Mouse (Mus musculus) forebrain, embryonic 14.5 days (tissue): ENCODE data around the gene Sall2. TPM values are rescaled to one million over a fixed set of nuclear protein-coding genes. Genes with fewer than 3 reads are reported as not detected.
"Not testable (repeated sequence)": the region's sequence is repeated elsewhere in the genome, so short reads cannot be mapped to it uniquely, and the experiment has no call there.

Experiments used
- ATAC-seq: fragments of 200-750 bp; cut with Nextera tagmentation; 2 replicates; pipeline ENCODE4 v1.8.0; 2017; ENCODE audit warnings: mild to moderate bottlenecking, moderate library complexity
- DNase-seq: peaks from one replicate; pipeline ENCODE4 v3.0.0-alpha.2; 2015; ENCODE audit warnings: low spot score
- H3K27ac ChIP-seq: fragments of 300-500 bp; sonication (generic); 2 replicates; pipeline ENCODE4 v1.5.1; 2014; ENCODE audit warnings: low read depth, mild to moderate bottlenecking, control low read depth, low read length, moderate library complexity
- H3K27me3 ChIP-seq: fragments of 300-500 bp; sonication (generic); replicated peaks from 2 replicates; pipeline ENCODE4 v1.6.1; 2014; ENCODE audit warnings: low read length, control low read depth, mixed read lengths; ENCODE audit not compliant: control insufficient read depth, insufficient read depth
- H3K36me3 ChIP-seq: fragments of 300-500 bp; sonication (generic); 2 replicates; pipeline ENCODE4 v1.6.1; 2014; ENCODE audit warnings: low read length, control low read depth; ENCODE audit not compliant: control insufficient read depth, insufficient read depth
- H3K4me1 ChIP-seq: fragments of 300-500 bp; sonication (generic); 2 replicates; pipeline ENCODE4 v1.6.1; 2014; ENCODE audit warnings: antibody characterized with exemption, low read length, control low read depth; ENCODE audit not compliant: control insufficient read depth, insufficient read depth
- H3K4me2 ChIP-seq: fragments of 300-500 bp; sonication (generic); 2 replicates; pipeline ENCODE4 v1.6.1; 2014; ENCODE audit warnings: mild to moderate bottlenecking, control low read depth, low read length
- H3K4me3 ChIP-seq: fragments of 300-500 bp; sonication (generic); 2 replicates; pipeline ENCODE4 v1.5.1; 2014; ENCODE audit warnings: low read depth, low read length, control low read depth
- H3K9ac ChIP-seq: fragments of 300-500 bp; sonication (generic); 2 replicates; pipeline ENCODE4 v1.6.1; 2014; ENCODE audit warnings: mild to moderate bottlenecking, low read length, control low read depth, moderate library complexity
- H3K9me3 ChIP-seq: fragments of 300-500 bp; sonication (generic); replicated peaks from 2 replicates; pipeline ENCODE4 v1.6.1; 2016; ENCODE audit warnings: low read length, control low read depth, mixed read lengths; ENCODE audit not compliant: control insufficient read depth
- WGBS: fragments of 180-500 bp; shearing (Covaris S2); extraction: QIAGEN DNeasy Blood & Tissue Kit; methylation state at CpG from one replicate; pipeline ENCODE4 v1.1.7; 2014; 5-methylcytosine and 5-hydroxymethylcytosine counted together
- polyA plus RNA-seq: library from polyadenylated mRNA; unstranded; fragments of >200 nt; fragmentation: Nextera tagmentation; extraction: Ambion mirVana; gene quantifications from 2 replicates; pipeline ENCODE4 v1.2.1, GENCODE M21; 2014

Sall2 gene
- polyA plus RNA-seq, 1 experiment from 2014 or later, result 25.1 TPM

DNA sequence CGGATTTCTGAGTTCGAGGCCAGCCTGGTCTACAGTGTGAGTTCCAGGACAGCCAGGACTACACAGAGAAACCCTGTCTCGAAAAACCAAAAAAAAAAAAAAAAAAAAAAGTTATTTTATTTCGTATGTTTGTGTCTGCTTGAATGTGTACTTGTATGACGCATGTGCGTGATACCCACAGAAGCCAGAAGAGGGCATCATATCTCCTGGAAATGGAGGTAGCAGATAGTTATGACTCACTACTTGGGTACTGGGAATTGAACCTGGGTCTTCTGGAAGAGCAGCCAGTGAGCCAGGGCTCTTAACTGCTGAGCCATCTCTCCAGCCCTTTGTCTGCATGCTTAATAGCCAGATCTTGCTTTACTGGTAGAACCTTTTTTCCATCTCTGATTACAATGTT, 18.2 kb downstream of the Sall2 start:
- H3K4me3 ChIP-seq, H3K27ac ChIP-seq, DNase-seq, H3K27me3 ChIP-seq, ATAC-seq, H3K4me2 ChIP-seq, H3K9ac ChIP-seq, H3K9me3 ChIP-seq: not testable (repeated sequence)
- WGBS, result 97% methylated on average over 5 of the region's 6 CpGs
- Histone ChIP-seq H3K36me3 (peaks cover 37% of the 10 kb centered on the region), H3K4me1 (peaks cover 15% of the 10 kb centered on the region)

DNA sequence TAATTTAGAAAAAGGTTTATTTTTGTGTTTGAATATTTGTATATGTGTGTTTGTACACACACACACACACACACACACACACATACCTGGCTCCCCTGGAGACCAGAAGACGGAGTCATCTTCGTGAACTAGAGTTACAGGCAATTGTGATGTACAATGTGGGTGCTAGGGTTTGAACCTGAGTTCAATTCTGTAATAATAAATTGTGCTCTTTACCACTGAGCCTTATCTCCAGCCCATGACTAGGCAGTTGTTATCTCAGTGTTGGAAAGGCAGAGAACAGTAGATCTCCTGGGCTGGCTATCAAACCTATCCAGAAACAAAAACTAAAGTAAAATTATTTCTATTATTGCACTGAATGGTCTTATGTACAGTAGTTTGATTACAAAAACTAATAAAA, 22.5 kb downstream of the Sall2 start:
- H3K9me3 ChIP-seq, result no peaks in the 10 kb centered on the region
- DNase-seq, result no peak
- H3K4me1 ChIP-seq, result peaks cover 6% of the 10 kb centered on the region
- no peak overlapping the region for H3K27ac ChIP-seq
- ATAC-seq, result no peak
- WGBS, result 95% methylated on average over 2 of the region's 2 CpGs
- H3K4me2 ChIP-seq, result no peak overlapping the region
- H3K4me3 ChIP-seq, result no peak overlapping the region
- no peaks in the 10 kb centered on the region for H3K27me3 ChIP-seq
- no peak overlapping the region for H3K9ac ChIP-seq
- peaks cover 2% of the 10 kb centered on the region; the same call in 1 of the 2 replicates for H3K36me3 ChIP-seq

DNA sequence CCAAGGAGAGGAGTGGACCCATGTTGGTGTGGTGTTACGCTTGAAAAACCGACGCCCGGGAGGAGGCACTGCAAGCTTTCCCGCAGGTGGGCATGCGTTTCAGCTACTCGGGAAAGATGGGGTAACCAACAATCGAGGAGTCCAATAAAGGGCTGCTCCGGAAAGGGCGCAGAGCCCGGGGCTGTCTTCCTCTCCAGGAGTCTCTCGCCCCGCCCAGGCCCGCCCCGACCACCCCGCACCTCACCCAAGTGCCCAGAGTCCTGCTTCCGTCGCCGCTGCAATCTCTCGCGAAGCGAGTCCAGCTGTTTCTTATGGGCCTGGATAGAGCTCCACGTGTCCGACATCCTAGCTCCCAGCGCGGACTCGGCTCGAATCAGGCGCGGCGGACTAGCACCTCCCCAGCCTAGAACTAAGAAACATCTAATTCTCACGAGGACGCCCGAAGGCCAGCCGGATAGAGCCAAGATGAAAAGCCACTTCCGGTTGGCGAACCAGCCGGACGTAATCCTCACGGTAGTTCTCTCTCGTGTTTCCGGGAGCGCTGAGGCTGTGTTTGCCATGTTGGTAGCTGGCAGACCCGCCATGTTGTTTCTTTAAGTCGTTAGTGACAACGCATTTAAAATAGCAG, 23.8 kb downstream of the Sall2 start, which contains the start of gene Mettl3:
TSS of gene Mettl3 (minus strand) at position 485 of the 628 bp plus-strand sequence.
- Histone ChIP-seq H3K4me3 (peak within 1 kb of the TSS; percentile 69), H3K27ac (peak within 1 kb of the TSS; percentile 90), H3K9me3 (no peaks in the 10 kb centered on the region), H3K27me3 (no peaks in the 10 kb centered on the region), H3K9ac (peak within 1 kb of the TSS; percentile 76), H3K4me2 (peak within 1 kb of the TSS; percentile 78), H3K4me1 (peaks cover 6% of the 10 kb centered on the region), H3K36me3 (peaks cover 11% of the 10 kb centered on the region)
- under 1% methylated on average over 46 of the region's 46 CpGs for WGBS
- DNase-seq (peak; percentile 98), ATAC-seq (peak; percentile 95)

DNA sequence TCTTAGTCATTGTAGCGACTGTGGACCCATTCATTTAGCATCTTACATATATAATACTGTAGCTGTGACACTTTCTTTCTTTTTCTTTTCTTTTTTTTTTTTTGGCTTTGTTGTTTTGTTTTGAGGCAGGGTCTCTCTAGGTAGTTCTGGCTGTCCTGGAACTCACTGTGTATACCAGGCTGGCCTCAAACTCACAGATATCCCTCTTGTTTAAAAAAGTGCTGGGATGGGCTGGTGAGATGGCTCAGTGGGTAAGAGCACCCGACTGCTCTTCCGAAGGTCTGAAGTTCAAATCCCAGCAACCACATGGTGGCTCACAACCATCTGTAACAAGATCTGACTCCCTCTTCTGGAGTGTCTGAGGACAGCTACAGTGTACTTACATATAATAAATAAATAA, 25.0 kb downstream of the Sall2 start:
- H3K27ac ChIP-seq, DNase-seq, H3K9me3 ChIP-seq, H3K9ac ChIP-seq, ATAC-seq, H3K4me1 ChIP-seq, H3K27me3 ChIP-seq, H3K4me3 ChIP-seq: not testable (repeated sequence)
- 77% methylated on average over 3 of the region's 3 CpGs for WGBS
- H3K4me2 ChIP-seq, result peak overlapping the region; percentile 78; the same call in 1 of the 2 replicates
- H3K36me3 ChIP-seq, result peaks cover 21% of the 10 kb centered on the region

DNA sequence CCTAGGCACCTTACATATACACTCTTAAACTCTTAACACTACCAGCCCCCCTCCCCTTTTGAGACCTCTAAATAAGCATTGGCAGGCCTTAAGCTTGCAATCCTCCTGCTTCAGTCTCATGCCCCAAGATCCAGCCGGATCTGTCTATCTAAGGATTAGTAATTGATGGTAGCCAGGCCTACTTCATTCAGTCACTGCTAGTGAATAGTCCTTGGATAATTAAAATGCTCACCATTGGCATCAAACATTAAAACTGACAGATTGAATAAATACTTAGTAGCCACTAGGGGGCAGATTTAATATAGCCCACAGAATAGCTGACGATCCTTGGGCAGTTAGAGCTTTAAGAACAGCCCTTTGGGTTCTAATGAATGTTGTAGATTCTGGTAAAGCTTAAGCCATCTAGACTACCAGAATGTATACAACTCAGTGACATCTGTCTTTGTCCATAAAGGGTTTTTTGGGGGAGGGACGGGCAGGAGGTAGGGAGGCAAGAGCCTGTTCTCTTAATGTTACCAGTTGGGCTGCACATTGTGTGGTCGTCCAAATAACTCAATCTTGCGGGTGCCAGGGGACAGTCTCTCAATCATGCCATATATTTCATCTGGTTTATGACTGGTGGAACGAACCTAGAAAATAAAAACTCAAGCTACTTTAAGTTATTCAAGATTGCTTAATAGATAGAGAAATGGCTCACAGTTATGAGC, 32.9 kb downstream of the Sall2 start:
- no peak overlapping the region for H3K27ac ChIP-seq
- H3K4me1 ChIP-seq, result no peaks in the 10 kb centered on the region
- peak; percentile 85 for DNase-seq
- H3K9me3 ChIP-seq, result no peaks in the 10 kb centered on the region
- no peaks in the 10 kb centered on the region for H3K27me3 ChIP-seq
- no peak overlapping the region for H3K4me2 ChIP-seq
- H3K36me3 ChIP-seq, result peaks cover 86% of the 10 kb centered on the region
- 64% methylated on average over 6 of the region's 6 CpGs for WGBS
- H3K9ac ChIP-seq, result no peak overlapping the region
- H3K4me3 ChIP-seq, result no peak overlapping the region
- peak; percentile 63 for ATAC-seq

DNA sequence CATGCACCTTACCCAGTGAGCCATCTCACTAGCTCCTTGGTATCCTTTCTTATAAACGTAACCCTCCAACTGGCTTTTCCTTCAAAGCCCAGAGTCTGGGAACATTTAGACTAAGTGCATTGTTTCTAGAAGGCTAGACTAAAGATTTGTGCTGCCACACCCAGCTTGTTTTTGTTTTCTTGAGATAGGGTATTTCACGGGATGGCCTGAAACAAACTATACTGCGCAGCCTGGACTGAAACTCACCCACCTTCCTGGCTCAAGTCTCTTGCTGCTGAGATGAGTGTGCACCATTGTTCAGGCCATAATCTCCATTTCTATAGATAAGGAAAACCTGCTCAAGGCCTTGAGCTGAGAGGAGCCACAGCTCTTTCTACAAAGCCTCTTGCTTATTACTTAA, 44.4 kb downstream of the Sall2 start:
- H3K4me2 ChIP-seq, result no peak overlapping the region
- H3K27ac ChIP-seq, result no peak overlapping the region
- H3K36me3 ChIP-seq, result peaks cover 33% of the 10 kb centered on the region
- H3K27me3 ChIP-seq, result no peaks in the 10 kb centered on the region
- ATAC-seq, result no peak
- no peaks in the 10 kb centered on the region for H3K9me3 ChIP-seq
- H3K4me1 ChIP-seq, result peaks cover 5% of the 10 kb centered on the region; the same call in 1 of the 2 replicates
- WGBS, result 95% methylated on average over 3 of the region's 3 CpGs
- DNase-seq, result no peak
- H3K9ac ChIP-seq, result no peak overlapping the region
- H3K4me3 ChIP-seq, result no peak overlapping the region

DNA sequence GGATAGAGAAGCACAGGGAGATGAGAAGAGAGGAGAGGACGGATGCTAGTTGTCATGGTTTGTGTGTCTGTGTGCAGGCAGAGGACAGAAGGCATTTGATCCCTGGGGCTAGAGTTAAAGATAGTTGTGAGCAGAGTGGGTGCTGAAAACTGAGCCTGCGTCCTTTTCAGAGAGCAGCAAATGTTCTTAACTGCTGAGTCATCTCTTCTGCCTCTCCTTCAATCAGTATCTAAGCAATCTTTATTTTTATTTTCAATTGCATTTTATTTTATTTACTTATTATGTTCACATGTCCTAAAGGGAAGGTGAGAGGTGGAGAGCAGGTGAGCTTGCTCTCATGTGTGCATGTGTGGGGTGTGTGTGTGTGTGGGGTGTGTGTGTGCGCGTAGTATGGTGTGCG, 44.9 kb downstream of the Sall2 start:
- H3K27me3 ChIP-seq, result no peaks in the 10 kb centered on the region
- H3K4me1 ChIP-seq, result peaks cover 5% of the 10 kb centered on the region; the same call in 1 of the 2 replicates
- no peak for ATAC-seq
- H3K9ac ChIP-seq, result no peak overlapping the region
- H3K4me2 ChIP-seq, result no peak overlapping the region
- peaks cover 30% of the 10 kb centered on the region for H3K36me3 ChIP-seq
- no peak overlapping the region for H3K27ac ChIP-seq
- no peak overlapping the region for H3K4me3 ChIP-seq
- no peaks in the 10 kb centered on the region for H3K9me3 ChIP-seq
- DNase-seq, result no peak
- WGBS, result 97% methylated on average over 5 of the region's 5 CpGs

DNA sequence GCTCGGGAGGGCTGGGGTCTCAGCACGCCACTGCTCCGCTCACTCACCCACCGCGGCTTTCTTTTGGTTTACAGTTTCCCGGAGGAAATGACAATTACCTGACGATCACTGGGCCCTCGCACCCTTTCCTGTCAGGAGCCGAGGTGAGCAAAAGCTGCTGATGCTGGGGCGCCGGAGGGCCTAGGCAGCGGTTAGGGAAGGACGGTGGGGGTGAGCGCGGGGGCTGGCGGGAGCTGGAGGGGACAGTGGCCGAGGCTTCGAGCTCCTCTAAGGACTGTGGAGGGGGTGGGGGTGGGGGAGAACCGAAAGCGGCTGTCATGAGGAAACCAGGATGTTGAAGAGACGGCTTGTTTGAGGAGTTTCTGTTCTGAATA, 48.8 kb downstream of the Sall2 start:
- ATAC-seq (peak; percentile 30), DNase-seq (no peak)
- H3K9ac ChIP-seq, result peak overlapping the region; percentile 82
- no peaks in the 10 kb centered on the region for H3K9me3 ChIP-seq
- peak overlapping the region; percentile 80 for H3K27ac ChIP-seq
- H3K4me3 ChIP-seq, result peak overlapping the region; percentile 86
- peaks cover 5% of the 10 kb centered on the region; the same call in 1 of the 2 replicates for H3K4me1 ChIP-seq
- H3K27me3 ChIP-seq, result no peaks in the 10 kb centered on the region
- under 1% methylated on average over 18 of the region's 21 CpGs for WGBS
- H3K36me3 ChIP-seq, result peaks cover 4% of the 10 kb centered on the region
- H3K4me2 ChIP-seq, result peak overlapping the region; percentile 68
